Mouse (Mus musculus): Measurements from ENCODE around the gene Ddb2. TPM values are rescaled to one million over a fixed set of nuclear protein-coding genes. Genes with fewer than 3 reads are reported as not detected.

Ddb2 gene
- polyA plus RNA-seq, 1 experiment, result 8.4 TPM

DNA sequence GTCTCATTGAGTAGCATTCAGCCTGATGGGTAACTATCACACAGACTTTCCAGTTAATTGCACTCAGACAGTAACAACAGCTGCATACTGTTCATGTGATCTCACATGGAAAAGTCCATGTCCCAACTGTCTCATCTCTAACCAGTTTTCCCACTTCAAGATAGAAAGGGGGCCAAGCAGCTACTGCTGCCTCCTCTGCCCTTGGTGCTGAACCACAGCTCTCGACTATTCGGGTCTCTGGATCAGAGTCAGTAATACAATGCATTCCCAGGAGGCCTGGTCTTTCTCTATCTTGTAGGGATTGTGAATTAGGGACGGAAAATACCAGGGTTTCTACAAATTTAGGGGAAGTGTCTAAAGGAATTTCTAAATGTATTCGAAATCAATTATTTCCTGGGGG is 57.0 kb downstream of the Ddb2 start:
- no peak overlapping the region for H3K4me3 ChIP-seq (ENCODE audit: insufficient read depth, low read length)
- no peak overlapping the region for H3K27ac ChIP-seq (ENCODE audit: insufficient read depth, low read length)
- TF ChIP-seq POLR2A (IDR thresholded peaks at IDR 0.05; ENCODE audit: low read depth, low read length) (no peak), CTCF (IDR thresholded peaks at IDR 0.05; ENCODE audit: borderline replicate concordance, insufficient read depth, low read length) (no peak)
- peaks cover 4% of the 10 kb centered on the region; the same call in 1 of the 2 replicates for H3K4me1 ChIP-seq (ENCODE audit: control insufficient read depth, insufficient read depth, low read length)

DNA sequence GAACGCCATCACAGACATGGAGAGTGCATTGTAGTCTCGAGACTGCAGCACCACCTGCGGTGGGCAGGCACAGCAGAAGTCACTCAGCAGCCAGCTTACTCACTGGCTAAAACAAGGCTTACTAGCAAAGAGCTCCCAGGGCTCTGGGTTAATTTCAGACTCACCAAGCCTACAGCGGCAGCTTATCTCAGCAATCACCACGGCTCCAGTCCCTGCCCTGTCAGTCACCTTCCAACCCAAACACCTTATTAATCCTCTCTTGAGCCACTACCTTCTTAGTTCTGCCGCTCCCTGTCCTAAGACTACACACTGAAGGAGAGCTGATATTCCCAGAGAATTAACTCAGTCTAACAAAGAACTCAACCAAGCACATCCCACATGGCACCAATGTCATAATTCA is 60.5 kb downstream of the Ddb2 start:
- H3K4me1 ChIP-seq (ENCODE audit: control insufficient read depth, insufficient read depth, low read length), result no peaks in the 10 kb centered on the region
- H3K4me3 ChIP-seq (ENCODE audit: insufficient read depth, low read length), result no peak overlapping the region
- H3K27ac ChIP-seq (ENCODE audit: insufficient read depth, low read length), result no peak overlapping the region
- TF ChIP-seq CTCF (IDR thresholded peaks at IDR 0.05; ENCODE audit: borderline replicate concordance, insufficient read depth, low read length), result no peak
- TF ChIP-seq POLR2A (IDR thresholded peaks at IDR 0.05; ENCODE audit: low read depth, low read length), result no peak

DNA sequence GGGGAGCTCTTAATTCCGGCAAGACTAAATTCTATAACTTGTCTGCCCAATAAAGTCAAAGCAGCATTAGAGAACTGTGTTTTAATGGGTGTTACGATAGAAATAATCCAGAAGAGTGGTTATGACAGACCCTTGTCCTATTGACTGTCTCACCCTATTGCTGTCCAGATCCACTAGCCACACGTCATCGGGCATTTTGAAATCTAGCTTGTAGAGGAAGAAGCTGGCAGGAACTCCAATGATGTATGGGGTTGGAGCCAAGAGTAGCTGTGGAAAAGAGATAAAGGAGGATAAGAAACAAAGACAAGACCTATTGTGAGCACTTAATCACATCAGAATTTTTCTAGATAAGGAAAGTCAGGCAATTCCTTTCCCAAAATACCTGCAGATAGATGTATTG is 61.3 kb downstream of the Ddb2 start:
- H3K4me3 ChIP-seq (ENCODE audit: insufficient read depth, low read length), result no peak overlapping the region
- no peaks in the 10 kb centered on the region for H3K4me1 ChIP-seq (ENCODE audit: control insufficient read depth, insufficient read depth, low read length)
- TF ChIP-seq CTCF (IDR thresholded peaks at IDR 0.05; ENCODE audit: borderline replicate concordance, insufficient read depth, low read length) (no peak), POLR2A (IDR thresholded peaks at IDR 0.05; ENCODE audit: low read depth, low read length) (no peak)
- no peak overlapping the region for H3K27ac ChIP-seq (ENCODE audit: insufficient read depth, low read length)

GRCm38 (mm10) chr2:91169587-91170322 is 67.0 kb downstream of the Ddb2 start:
- H3K27ac ChIP-seq (ENCODE audit: insufficient read depth, low read length), result no peak overlapping the region
- TF ChIP-seq POLR2A (IDR thresholded peaks at IDR 0.05; ENCODE audit: low read depth, low read length) (no peak), CTCF (IDR thresholded peaks at IDR 0.05; ENCODE audit: borderline replicate concordance, insufficient read depth, low read length) (no peak)
- H3K4me1 ChIP-seq (ENCODE audit: control insufficient read depth, insufficient read depth, low read length), result no peaks in the 10 kb centered on the region
- no peak overlapping the region for H3K4me3 ChIP-seq (ENCODE audit: insufficient read depth, low read length)

DNA sequence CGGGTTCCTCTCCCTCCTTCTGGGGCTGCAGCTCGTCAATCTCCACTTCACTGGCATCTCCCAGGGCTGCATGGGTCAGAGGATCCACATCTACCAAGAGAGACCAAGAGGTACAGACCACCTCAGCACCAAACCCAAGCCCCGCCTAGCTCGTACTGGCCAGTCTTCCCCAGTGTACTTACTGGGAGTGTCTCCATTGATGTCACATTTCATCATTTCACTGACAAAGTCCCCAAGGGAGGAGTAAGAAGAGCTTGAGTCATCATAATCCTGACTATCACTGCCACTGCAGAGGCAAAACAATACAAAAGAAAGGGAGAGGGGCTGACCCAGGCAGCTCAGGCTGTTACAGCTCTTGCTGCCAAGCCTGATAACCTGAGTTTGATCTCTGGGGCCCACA is 69.2 kb downstream of the Ddb2 start:
- H3K4me1 ChIP-seq (ENCODE audit: control insufficient read depth, insufficient read depth, low read length), result no peaks in the 10 kb centered on the region
- H3K27ac ChIP-seq (ENCODE audit: insufficient read depth, low read length), result no peak overlapping the region
- TF ChIP-seq CTCF (IDR thresholded peaks at IDR 0.05; ENCODE audit: borderline replicate concordance, insufficient read depth, low read length) (no peak), POLR2A (IDR thresholded peaks at IDR 0.05; ENCODE audit: low read depth, low read length) (no peak)
- no peak overlapping the region for H3K4me3 ChIP-seq (ENCODE audit: insufficient read depth, low read length)

DNA sequence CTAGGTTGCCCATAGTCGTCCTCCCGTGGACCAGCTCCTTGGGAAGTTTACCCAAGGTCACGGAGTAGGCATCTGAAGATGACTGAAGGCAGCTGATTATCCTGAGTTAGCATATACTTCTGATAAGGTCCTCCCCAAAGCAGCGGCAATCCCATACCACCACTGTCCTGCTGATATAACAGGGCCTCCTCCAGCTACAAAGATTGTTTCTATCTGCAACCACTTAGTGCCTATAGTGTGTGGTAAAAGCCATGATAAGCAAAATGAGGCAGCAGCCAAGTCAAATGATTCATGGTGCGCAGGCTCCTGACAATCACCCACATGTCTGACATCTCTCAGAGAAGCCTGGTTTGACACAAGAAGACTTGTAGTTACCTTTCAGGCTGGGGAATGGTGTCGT is 71.8 kb downstream of the Ddb2 start:
- H3K4me3 ChIP-seq (ENCODE audit: insufficient read depth, low read length), result no peak overlapping the region
- no peak for TF ChIP-seq POLR2A (IDR thresholded peaks at IDR 0.05; ENCODE audit: low read depth, low read length)
- TF ChIP-seq CTCF (IDR thresholded peaks at IDR 0.05; ENCODE audit: borderline replicate concordance, insufficient read depth, low read length), result no peak
- no peaks in the 10 kb centered on the region for H3K4me1 ChIP-seq (ENCODE audit: control insufficient read depth, insufficient read depth, low read length)
- H3K27ac ChIP-seq (ENCODE audit: insufficient read depth, low read length), result no peak overlapping the region

DNA sequence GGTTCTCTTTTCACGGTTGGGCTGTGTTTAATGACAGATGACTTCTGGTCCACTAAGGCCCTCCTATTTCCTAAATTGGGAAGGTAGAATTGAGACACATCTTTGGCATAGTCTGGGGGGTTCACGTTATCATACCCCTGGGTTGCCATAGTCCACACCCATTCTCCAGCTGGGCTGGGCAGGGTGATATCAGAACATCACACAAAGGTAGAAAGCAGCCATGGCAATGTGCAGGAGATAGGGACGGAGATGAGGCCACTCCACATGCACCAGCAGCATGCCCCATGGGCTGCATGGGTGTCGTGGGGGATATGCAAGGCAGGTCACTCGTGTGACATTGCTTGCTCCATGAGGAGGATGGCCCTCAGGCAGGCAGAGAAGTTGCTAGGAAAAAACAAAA is 73.2 kb downstream of the Ddb2 start:
- Histone ChIP-seq H3K27ac (ENCODE audit: insufficient read depth, low read length) (no peak overlapping the region), H3K4me1 (ENCODE audit: control insufficient read depth, insufficient read depth, low read length) (no peaks in the 10 kb centered on the region), H3K4me3 (ENCODE audit: insufficient read depth, low read length) (no peak overlapping the region)
- no peak for TF ChIP-seq CTCF (IDR thresholded peaks at IDR 0.05; ENCODE audit: borderline replicate concordance, insufficient read depth, low read length)
- TF ChIP-seq POLR2A (IDR thresholded peaks at IDR 0.05; ENCODE audit: low read depth, low read length), result no peak

DNA sequence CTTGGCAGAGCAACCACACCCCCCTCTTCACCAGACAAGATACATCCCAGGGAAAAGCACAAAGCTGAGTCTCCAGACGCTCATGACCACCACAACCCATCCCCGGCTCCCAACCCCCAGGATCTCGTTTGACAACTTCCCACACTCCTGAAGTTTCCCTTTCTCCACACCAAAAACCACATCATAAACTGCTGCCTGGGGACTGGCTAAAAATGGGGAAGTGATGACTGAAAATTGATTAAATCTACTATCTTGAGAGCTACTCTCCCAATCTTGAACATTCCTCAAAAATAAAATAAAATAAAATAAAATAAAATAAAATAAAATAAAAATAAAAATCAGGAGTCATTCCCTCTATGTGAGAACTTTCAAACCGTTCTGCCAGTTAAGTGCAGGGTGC is 73.8 kb downstream of the Ddb2 start:
- no peak overlapping the region for H3K27ac ChIP-seq (ENCODE audit: insufficient read depth, low read length)
- TF ChIP-seq POLR2A (IDR thresholded peaks at IDR 0.05; ENCODE audit: low read depth, low read length) (no peak), CTCF (IDR thresholded peaks at IDR 0.05; ENCODE audit: borderline replicate concordance, insufficient read depth, low read length) (no peak)
- no peaks in the 10 kb centered on the region for H3K4me1 ChIP-seq (ENCODE audit: control insufficient read depth, insufficient read depth, low read length)
- no peak overlapping the region for H3K4me3 ChIP-seq (ENCODE audit: insufficient read depth, low read length)

Other genes starting within 250 kb of the Ddb2 start
- gene Rapsn, start 201.4 kb downstream of the Ddb2 start, polyA plus RNA-seq (2011; ENCODE audit: insufficient read length, low read depth, missing spikeins), result not detected in 2 replicates
- gene Psmc3, start 183.0 kb downstream of the Ddb2 start, polyA plus RNA-seq (2011; ENCODE audit: insufficient read length, low read depth, missing spikeins), result 309 and 331 TPM in 2 replicates
- gene Slc39a13, start 166.6 kb downstream of the Ddb2 start, polyA plus RNA-seq (2011; ENCODE audit: insufficient read length, low read depth, missing spikeins), result 93.5 and 104 TPM in 2 replicates
- gene Spi1, start 154.6 kb downstream of the Ddb2 start, polyA plus RNA-seq (2011; ENCODE audit: insufficient read length, low read depth, missing spikeins), result 0.79 TPM in 1 of 2 replicates, not detected in the other
- not detected in 2 replicates for gene Mybpc3, start 118.8 kb downstream of the Ddb2 start, polyA plus RNA-seq (2011; ENCODE audit: insufficient read length, low read depth, missing spikeins)
- gene Madd, start 53.1 kb downstream of the Ddb2 start, polyA plus RNA-seq (2011; ENCODE audit: insufficient read length, low read depth, missing spikeins), result 5.4 and 6.3 TPM in 2 replicates
- gene Nr1h3, start 34.1 kb downstream of the Ddb2 start, polyA plus RNA-seq (2011; ENCODE audit: insufficient read length, low read depth, missing spikeins), result 1.5 and 1.6 TPM in 2 replicates
- gene Acp2, start 34.1 kb downstream of the Ddb2 start, polyA plus RNA-seq (2011; ENCODE audit: insufficient read length, low read depth, missing spikeins), result 51.2 and 54.9 TPM in 2 replicates
- gene Pacsin3, start 19.0 kb upstream of the Ddb2 start, polyA plus RNA-seq (2011; ENCODE audit: insufficient read length, low read depth, missing spikeins), result 22.0 and 25.5 TPM in 2 replicates
- gene Arfgap2, start 28.0 kb upstream of the Ddb2 start, polyA plus RNA-seq (2011; ENCODE audit: insufficient read length, low read depth, missing spikeins), result 50.4 and 67.0 TPM in 2 replicates
- gene 1110051M20Rik, start 207.7 kb upstream of the Ddb2 start, polyA plus RNA-seq (2011; ENCODE audit: insufficient read length, low read depth, missing spikeins), result 36.3 and 44.5 TPM in 2 replicates
- 5.1 and 7.0 TPM in 2 replicates for gene Lrp4, start 220.5 kb upstream of the Ddb2 start, polyA plus RNA-seq (2011; ENCODE audit: insufficient read length, low read depth, missing spikeins)

Measured in embryonic fibroblast, embryonic 13.5 days (primary cell).